Mouse (Mus musculus) intestine, embryonic 14.5 days (tissue): ENCODE data around the gene Htatip2. TPM values are rescaled to one million over a fixed set of nuclear protein-coding genes. Genes with fewer than 3 reads are reported as not detected.

Source experiments
- ATAC-seq: fragments of 200-750 bp; cut with Nextera tagmentation; replicated peaks from 2 replicates; pipeline ENCODE4 v1.8.0; 2017; ENCODE audit warnings: low read depth, moderate number of reproducible peaks, moderate TSS enrichment, moderate library complexity; ENCODE audit not compliant: low FRiP score, low TSS enrichment
- DNase-seq: peaks from one replicate; pipeline ENCODE4 v3.0.0-alpha.2; 2018; ENCODE audit warnings: low spot score
- H3K27ac ChIP-seq: fragments of 300-500 bp; sonication (generic); 2 replicates; pipeline ENCODE4 v1.5.1; 2014; ENCODE audit warnings: low read depth, mild to moderate bottlenecking, control low read depth
- H3K27me3 ChIP-seq: fragments of 300-500 bp; sonication (generic); replicated peaks from 2 replicates; pipeline ENCODE4 v1.6.1; 2014; ENCODE audit warnings: low read length, control low read depth; ENCODE audit not compliant: control insufficient read depth, insufficient read depth
- H3K36me3 ChIP-seq: fragments of 300-500 bp; sonication (generic); 2 replicates; pipeline ENCODE4 v1.6.1; 2014; ENCODE audit warnings: low read length, control low read depth; ENCODE audit not compliant: control insufficient read depth, insufficient read depth
- H3K4me1 ChIP-seq: fragments of 300-500 bp; sonication (generic); replicated peaks from 2 replicates; pipeline ENCODE4 v1.6.1; 2014; ENCODE audit warnings: low read length, control low read depth, mixed read lengths; ENCODE audit not compliant: control insufficient read depth, insufficient read depth
- H3K4me2 ChIP-seq: fragments of 300-500 bp; sonication (generic); 2 replicates; pipeline ENCODE4 v1.6.1; 2014; ENCODE audit warnings: low read length
- H3K4me3 ChIP-seq: fragments of 300-500 bp; sonication (generic); 2 replicates; pipeline ENCODE4 v1.5.1; 2014; ENCODE audit warnings: low read depth, low read length, control low read depth, mixed read lengths
- H3K9ac ChIP-seq: fragments of 300-500 bp; sonication (generic); 2 replicates; pipeline ENCODE4 v1.6.1; 2014; ENCODE audit warnings: mild to moderate bottlenecking, low read length
- H3K9me3 ChIP-seq: fragments of 300-500 bp; sonication (generic); 2 replicates; pipeline ENCODE4 v1.6.1; 2016; ENCODE audit warnings: low read length, control low read depth; ENCODE audit not compliant: control insufficient read depth
- WGBS: fragments of 180-500 bp; shearing (Covaris S2); extraction: QIAGEN DNeasy Blood & Tissue Kit; methylation state at CpG from one replicate; pipeline ENCODE4 v1.1.7; 2014; 5-methylcytosine and 5-hydroxymethylcytosine counted together
- polyA plus RNA-seq: library from polyadenylated mRNA; unstranded; fragments of >200 nt; fragmentation: Nextera tagmentation; extraction: Ambion mirVana; gene quantifications from 2 replicates; pipeline ENCODE4 v1.2.1, GENCODE M21; 2014

The Htatip2 gene
- polyA plus RNA-seq, 1 experiment from 2014 or later, result 14.0 TPM

DNA sequence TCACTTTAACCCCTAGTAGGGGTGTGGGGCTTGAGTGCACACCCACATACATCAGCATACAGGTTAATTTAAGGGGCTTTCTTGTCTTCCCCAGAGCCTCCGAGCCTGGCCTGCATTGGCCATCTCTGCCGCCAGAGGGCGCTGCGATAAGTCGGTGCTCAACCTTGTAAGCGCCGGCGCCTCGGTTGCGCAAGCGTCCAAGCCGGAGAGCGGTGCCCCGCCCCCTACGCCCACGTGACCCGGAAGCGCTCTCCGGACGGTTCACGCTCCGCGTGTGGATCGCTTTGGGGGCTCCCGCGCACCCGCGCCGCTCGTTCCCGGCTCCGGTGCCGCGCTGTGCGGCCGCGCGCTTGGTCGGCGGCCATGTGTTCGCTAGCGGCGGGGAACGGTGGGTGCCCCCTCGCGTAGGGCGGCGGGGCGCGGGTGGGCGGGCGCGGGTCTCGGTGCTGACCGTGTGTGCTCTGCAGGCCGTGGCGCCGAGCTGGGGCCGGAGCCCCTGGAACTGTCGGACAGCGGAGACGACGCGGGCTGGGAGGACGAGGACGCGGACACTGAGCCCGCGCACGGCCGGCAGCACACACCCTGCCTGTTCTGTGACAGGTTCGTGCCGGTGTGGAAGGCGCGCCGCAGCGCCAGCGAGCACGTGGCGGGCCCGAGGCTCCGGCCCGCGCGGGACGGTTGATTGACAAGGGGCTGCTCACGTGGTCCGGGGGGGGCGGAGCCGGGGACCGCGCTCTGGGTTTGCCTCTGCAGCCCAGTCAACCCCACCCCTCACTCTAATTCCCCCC is 19.4 kb downstream of the Htatip2 start, which contains the start of gene Prmt3:
Gene Prmt3, plus strand, starts transcription at position 233 of the 788 bp plus-strand sequence.
- under 1% methylated on average over 86 of the region's 92 CpGs for WGBS
- no peaks in the 10 kb centered on the region for H3K27me3 ChIP-seq
- H3K4me2 ChIP-seq, result peak within 1 kb of the TSS; percentile 71
- H3K4me1 ChIP-seq, result peaks cover 7% of the 10 kb centered on the region
- peak within 1 kb of the TSS; percentile 78 for H3K27ac ChIP-seq
- H3K4me3 ChIP-seq, result peak within 1 kb of the TSS; percentile 65
- H3K9me3 ChIP-seq, result no peaks in the 10 kb centered on the region
- peaks cover 24% of the 10 kb centered on the region for H3K36me3 ChIP-seq
- H3K9ac ChIP-seq, result peak within 1 kb of the TSS; percentile 77
- ATAC-seq (peak; percentile 97), DNase-seq (peak; percentile 99)

DNA sequence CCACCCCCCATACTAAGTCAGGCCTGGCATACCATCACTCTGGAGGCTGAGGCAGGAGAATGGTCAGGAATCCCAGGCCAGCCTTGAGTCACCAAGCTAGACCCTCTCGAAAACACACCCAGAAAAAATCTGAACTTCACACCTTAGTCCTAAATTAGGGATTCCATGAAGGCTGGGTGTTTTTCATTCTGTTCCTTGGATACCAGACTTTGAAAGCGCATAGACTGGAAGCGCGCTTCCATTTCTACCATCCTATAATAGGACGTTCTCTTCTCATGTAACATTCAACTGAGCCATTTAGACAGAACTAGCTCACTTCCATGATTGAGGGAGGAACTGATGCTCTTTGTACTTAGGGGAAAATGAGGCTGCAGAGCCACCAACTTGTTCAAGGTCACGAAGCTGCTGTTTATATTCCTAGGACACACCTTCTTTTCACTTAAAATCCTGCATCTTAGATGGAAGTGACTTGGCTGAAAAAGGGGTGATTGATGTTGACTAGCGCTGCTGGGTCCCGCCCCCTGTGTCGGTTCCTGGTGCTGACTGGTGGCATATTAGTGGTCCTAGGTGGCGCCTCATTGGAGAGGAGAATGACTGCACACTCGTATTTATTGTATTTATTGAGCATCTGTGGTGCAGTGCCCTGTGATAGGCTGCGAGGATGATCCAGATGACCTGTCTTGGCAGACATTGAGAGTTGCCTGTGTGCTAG is 20.1 kb downstream of the Htatip2 start:
- H3K9ac ChIP-seq, result peak overlapping the region; percentile 77
- no peaks in the 10 kb centered on the region for H3K27me3 ChIP-seq
- H3K9me3 ChIP-seq, result no peaks in the 10 kb centered on the region
- peak overlapping the region; percentile 78; the same call in 1 of the 2 replicates for H3K27ac ChIP-seq
- ATAC-seq (0 out of 2 replicates have a peak, but pooled peaks have one; percentile 1), DNase-seq (peak; percentile 55)
- peak overlapping the region; percentile 65 for H3K4me3 ChIP-seq
- 73% methylated on average over 12 of the region's 12 CpGs for WGBS
- peak overlapping the region; percentile 71 for H3K4me2 ChIP-seq
- H3K36me3 ChIP-seq, result peaks cover 30% of the 10 kb centered on the region
- peaks cover 7% of the 10 kb centered on the region for H3K4me1 ChIP-seq

GRCm38 (mm10) chr7:49783017-49783416 is 24.1 kb downstream of the Htatip2 start:
- DNase-seq (no peak), ATAC-seq (no peak)
- Histone ChIP-seq H3K27me3 (no peaks in the 10 kb centered on the region), H3K9ac (no peak overlapping the region), H3K4me2 (no peak overlapping the region), H3K27ac (no peak overlapping the region), H3K36me3 (peaks cover 67% of the 10 kb centered on the region), H3K4me3 (no peak overlapping the region), H3K4me1 (peaks cover 7% of the 10 kb centered on the region), H3K9me3 (no peaks in the 10 kb centered on the region)
- 92% methylated on average over 2 of the region's 2 CpGs for whole genome bisulfite sequencing

DNA sequence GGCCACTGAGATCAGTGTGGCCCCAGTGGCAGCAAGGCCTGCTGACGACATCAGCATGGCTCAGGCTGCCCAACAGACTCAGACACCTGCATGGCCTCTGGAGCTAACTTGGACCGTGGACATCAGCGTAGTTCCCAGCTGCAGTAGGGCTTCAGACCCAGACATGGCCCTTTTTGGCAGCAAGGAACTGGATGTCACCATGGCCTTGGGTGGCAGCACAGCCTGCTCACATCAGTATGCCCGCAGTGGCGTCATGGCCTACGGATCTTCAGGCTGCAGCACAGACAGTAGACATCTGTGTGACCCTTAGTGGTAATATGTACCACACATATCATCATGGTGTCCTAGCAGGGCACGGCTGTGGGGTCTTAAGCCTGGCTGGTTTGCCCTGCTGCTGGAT is 26.2 kb downstream of the Htatip2 start:
- H3K9ac ChIP-seq, result no peak overlapping the region

DNA sequence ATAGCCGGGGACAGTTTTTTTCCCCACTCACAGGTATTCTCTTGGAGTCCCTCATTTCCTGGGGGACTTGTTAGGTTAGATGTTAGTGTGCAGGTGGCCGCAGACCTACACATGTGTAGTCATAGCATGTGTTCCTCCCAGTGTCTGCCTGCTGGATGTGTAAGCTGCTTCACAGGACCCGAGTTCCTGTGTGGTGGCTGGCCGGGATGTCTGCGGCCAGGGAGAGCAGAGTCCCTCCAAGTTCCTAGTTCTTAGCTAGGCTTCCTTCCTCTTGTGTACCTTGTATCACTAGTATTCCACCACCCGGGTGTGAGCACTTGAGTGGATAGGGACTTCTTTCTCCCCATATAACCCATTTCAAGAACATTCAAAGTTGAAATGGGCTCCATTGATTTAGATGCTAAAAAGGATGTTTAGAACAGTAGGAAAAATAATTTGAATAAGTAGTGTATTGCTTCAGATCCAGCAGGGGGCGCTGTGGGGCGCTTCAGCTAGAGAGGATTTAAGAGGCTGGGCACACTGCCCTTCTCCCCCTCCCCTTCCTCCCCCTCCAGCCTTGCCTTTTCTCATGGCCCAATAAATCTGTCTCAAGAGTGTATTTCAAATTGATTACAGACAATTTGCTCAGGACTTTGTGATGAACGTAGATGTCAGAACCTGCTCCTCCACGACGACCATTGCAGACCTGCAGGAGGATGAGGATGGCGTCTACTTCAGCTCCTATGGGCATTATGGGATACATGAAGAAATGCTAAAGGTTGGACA is 27.9 kb downstream of the Htatip2 start:
- H3K9ac ChIP-seq, result no peak overlapping the region
- H3K27ac ChIP-seq, result no peak overlapping the region
- H3K4me3 ChIP-seq, result no peak overlapping the region
- H3K4me1 ChIP-seq, result no peaks in the 10 kb centered on the region
- WGBS, result 62% methylated on average over 12 of the region's 12 CpGs
- H3K36me3 ChIP-seq, result peaks cover 85% of the 10 kb centered on the region
- H3K9me3 ChIP-seq, result no peaks in the 10 kb centered on the region
- H3K4me2 ChIP-seq, result no peak overlapping the region
- DNase-seq (peak; percentile 72), ATAC-seq (no peak)
- H3K27me3 ChIP-seq, result no peaks in the 10 kb centered on the region

More for the DNA sequence above, 26.2 kb downstream of the Htatip2 start:
- no peaks in the 10 kb centered on the region for H3K9me3 ChIP-seq
- H3K27me3 ChIP-seq, result no peaks in the 10 kb centered on the region
- no peak overlapping the region for H3K4me3 ChIP-seq
- H3K4me1 ChIP-seq, result no peaks in the 10 kb centered on the region
- ATAC-seq, result no peak
- no peak overlapping the region for H3K4me2 ChIP-seq
- 94% methylated on average over 7 of the region's 7 CpGs for WGBS
- H3K36me3 ChIP-seq, result peaks cover 81% of the 10 kb centered on the region
- DNase-seq, result no peak
- no peak overlapping the region for H3K27ac ChIP-seq

DNA sequence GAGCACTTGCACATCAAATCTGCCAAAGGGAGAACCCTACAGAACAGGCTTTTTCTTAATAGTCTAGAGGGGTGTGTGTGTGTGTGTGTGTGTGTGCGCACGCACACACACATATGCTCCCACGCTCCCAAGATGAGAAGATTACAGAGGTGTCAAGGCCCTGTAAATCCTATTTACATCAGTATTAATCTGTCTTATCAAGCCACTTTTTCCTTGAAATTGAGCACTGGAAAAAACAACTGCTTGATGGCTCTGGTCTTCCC is 28.4 kb downstream of the Htatip2 start:
- Histone ChIP-seq H3K27ac (no peak overlapping the region), H3K4me1 (no peaks in the 10 kb centered on the region), H3K4me2 (no peak overlapping the region), H3K9me3 (no peaks in the 10 kb centered on the region), H3K36me3 (peaks cover 82% of the 10 kb centered on the region), H3K4me3 (no peak overlapping the region), H3K9ac (no peak overlapping the region), H3K27me3 (no peaks in the 10 kb centered on the region)
- 96% methylated on average over 3 of the region's 3 CpGs for WGBS
- DNase-seq (no peak), ATAC-seq (no peak)

- 59% methylated on average over 2 of the region's 2 CpGs for WGBS
- Histone ChIP-seq H3K4me2 (no peak overlapping the region), H3K4me1 (no peaks in the 10 kb centered on the region), H3K9ac (no peak overlapping the region), H3K27ac (no peak overlapping the region), H3K4me3 (no peak overlapping the region), H3K9me3 (no peaks in the 10 kb centered on the region), H3K36me3 (peaks cover 78% of the 10 kb centered on the region), H3K27me3 (no peaks in the 10 kb centered on the region)
- DNase-seq, result no peak
- ATAC-seq, result no peak
Measured at GRCm38 (mm10) chr7:49794304-49794703, 35.4 kb downstream of the Htatip2 start.

- 70% methylated on average over 1 of the region's 1 CpGs for WGBS
- Histone ChIP-seq H3K36me3 (peaks cover 81% of the 10 kb centered on the region), H3K4me3 (no peak overlapping the region), H3K9me3 (no peaks in the 10 kb centered on the region), H3K4me2 (no peak overlapping the region), H3K4me1 (no peaks in the 10 kb centered on the region), H3K27ac (no peak overlapping the region), H3K9ac (no peak overlapping the region), H3K27me3 (no peaks in the 10 kb centered on the region)
- ATAC-seq (no peak), DNase-seq (no peak)
Measured at GRCm38 (mm10) chr7:49797171-49797570, 38.3 kb downstream of the Htatip2 start.
